Mouse (Mus musculus) spleen, adult 10 weeks (tissue): ENCODE data around the gene Lin9. TPM values are rescaled to one million over a fixed set of nuclear protein-coding genes. Genes with fewer than 3 reads are reported as not detected.

Source experiments
- polyA plus RNA-seq: library from polyadenylated mRNA; stranded (reverse); fragments of 350-450 nt; fragmentation: Illumina TruSeq; extraction: RNeasy Lipid Tissue Mini Kit (QIAGEN cat#74804); gene quantifications from one replicate; pipeline ENCODE4 v1.2.3, GENCODE M21; 2015; ENCODE audit warnings: low replicate concordance; ENCODE audit not compliant: insufficient read depth

The Lin9 gene
- polyA plus RNA-seq = 16.4 TPM

GRCm38 (mm10) chr1:180641137-180641517, at the start of gene Lin9:
Lin9 (plus strand) TSS chr1:180641150.

GRCm38 (mm10) chr1:180696626-180697352, 55.8 kb downstream of the Lin9 start, which contains the start of gene Mixl1:
Mixl1 (minus strand) TSS chr1:180697034.

GRCm38 (mm10) chr1:180725704-180726179, 84.8 kb downstream of the Lin9 start, which contains the start of gene Acbd3:
Acbd3 (plus strand) TSS chr1:180726043.

Other genes with a start within 250 kb of the Lin9 start
- 2.6 TPM for gene Stum, start 157.6 kb upstream of the Lin9 start, polyA plus RNA-seq
- gene Parp1, start 72.2 kb upstream of the Lin9 start, polyA plus RNA-seq = 108 TPM
- not detected for gene Mixl1, start 55.9 kb downstream of the Lin9 start, polyA plus RNA-seq
- 53.1 TPM for gene Acbd3, start 84.9 kb downstream of the Lin9 start, polyA plus RNA-seq
- gene H3f3a, start 172.8 kb downstream of the Lin9 start, polyA plus RNA-seq = 1,813 TPM
- gene Sde2, start 210.0 kb downstream of the Lin9 start, polyA plus RNA-seq = 26.7 TPM